Mouse (Mus musculus): ENCODE measurements around the gene Tacc3.

- no peak for TF ChIP-seq CTCF (IDR thresholded peaks at IDR 0.05; ENCODE audit: borderline replicate concordance, insufficient read depth, low read length)
- no peak for TF ChIP-seq POLR2A (IDR thresholded peaks at IDR 0.05; ENCODE audit: low read depth, low read length)
Measured at GRCm38 (mm10) chr5:33632526-33632925, 25.4 kb upstream of the Tacc3 start.
